Mouse (Mus musculus) spleen, adult 2 months (tissue): ENCODE data around the gene Tnn. TPM values are rescaled to one million over a fixed set of nuclear protein-coding genes. Genes with fewer than 3 reads are reported as not detected.

Source experiments
- DNase-seq, 2 experiments: peaks; one replicate each; pipeline versions ENCODE4 v3.0.0 to v3.0.0-alpha.2; 2012 to 2021; ENCODE audit warnings: low spot score in 2 of 2, low read depth in 1 of 2
- H3K27ac ChIP-seq: fragments of 200-500 bp; 2 replicates; pipeline ENCODE4 v1.5.1; 2012; ENCODE audit warnings: low read length, inconsistent platforms; ENCODE audit not compliant: insufficient read depth
- H3K27me3 ChIP-seq: fragments of 200-500 bp; 2 replicates; pipeline ENCODE4 v1.6.1; 2012; ENCODE audit warnings: mild to moderate bottlenecking, moderate library complexity, low read length, inconsistent platforms; ENCODE audit not compliant: control insufficient read depth, insufficient read depth
- H3K36me3 ChIP-seq: fragments of 200-500 bp; 2 replicates; pipeline ENCODE4 v1.6.1; 2012; ENCODE audit warnings: mild to moderate bottlenecking, low read length, inconsistent platforms; ENCODE audit not compliant: control insufficient read depth, insufficient read depth
- H3K4me1 ChIP-seq: fragments of 200-500 bp; 2 replicates; pipeline ENCODE4 v1.6.1; 2011; ENCODE audit warnings: inconsistent platforms; ENCODE audit not compliant: control insufficient read depth, insufficient read depth, insufficient read length
- H3K4me3 ChIP-seq: fragments of 200-500 bp; 2 replicates; pipeline ENCODE4 v1.5.1; 2011; ENCODE audit warnings: mild to moderate bottlenecking, inconsistent platforms; ENCODE audit not compliant: insufficient read depth, insufficient read length; ENCODE audit errors: extremely low read depth
- CTCF ChIP-seq: fragments of 200-500 bp; IDR thresholded peaks from 2 replicates; pipeline ENCODE4 v1.5.1; 2011; ENCODE audit warnings: mild to moderate bottlenecking, inconsistent platforms; ENCODE audit not compliant: insufficient read depth, insufficient read length, insufficient replicate concordance; ENCODE audit errors: extremely low read depth
- POLR2A ChIP-seq: fragments of 200-500 bp; IDR thresholded peaks from 2 replicates; pipeline ENCODE4 v1.6.1; 2011; ENCODE audit warnings: low read depth, low read length, inconsistent platforms
- WGBS: fragments of 180-500 bp; shearing (Covaris S2); methylation state at CpG from one replicate; pipeline ENCODE4 v1.1.7; 2018; 5-methylcytosine and 5-hydroxymethylcytosine counted together
- polyA plus RNA-seq: library from polyadenylated mRNA; depleted of rRNA; stranded (reverse); fragments of >200 nt; gene quantifications from 2 replicates; pipeline ENCODE4 v1.2.3, GENCODE M21; 2012; rRNA removed

Gene Tnn
- polyA plus RNA-seq, 1 experiment, result 1.6 TPM

- H3K36me3 ChIP-seq, result no peaks in the 10 kb centered on the region
- 57% methylated on average over 5 of the region's 5 CpGs for WGBS
- no peak overlapping the region for H3K4me3 ChIP-seq
- DNase-seq, result no peak
- no peaks in the 10 kb centered on the region for H3K27me3 ChIP-seq
- H3K27ac ChIP-seq, result peak overlapping the region; percentile 50; the same call in 1 of the 2 replicates
- TF ChIP-seq POLR2A (no peak), CTCF (no peak)
- peaks cover 8% of the 10 kb centered on the region for H3K4me1 ChIP-seq
These were observed 116.3 kb downstream of the Tnn start for GRCm38 (mm10) chr1:160036996-160037521.

GRCm38 (mm10) chr1:160035561-160035960, 117.8 kb downstream of the Tnn start:
- 57% methylated on average over 3 of the region's 3 CpGs for WGBS
- Histone ChIP-seq H3K4me3 (no peak overlapping the region), H3K27me3 (no peaks in the 10 kb centered on the region), H3K36me3 (no peaks in the 10 kb centered on the region), H3K4me1 (peaks cover 8% of the 10 kb centered on the region), H3K27ac (no peak overlapping the region)
- TF ChIP-seq CTCF (no peak), POLR2A (no peak)
- DNase-seq, result no peak

Other genes with a start within 250 kb of the Tnn start
- 37.4 and 37.9 TPM in 2 replicates for gene 4930523C07Rik, start 109.2 kb downstream of the Tnn start, polyA plus RNA-seq
- gene Mrps14, start 41.6 kb upstream of the Tnn start, polyA plus RNA-seq, result 9.9 and 13.0 TPM in 2 replicates
- 6.0 TPM in 2 replicates for gene Cacybp, start 59.3 kb upstream of the Tnn start, polyA plus RNA-seq